Mouse (Mus musculus): Measurements from ENCODE around the gene Gm27021. TPM values are rescaled to one million over a fixed set of nuclear protein-coding genes. Genes with fewer than 3 reads are reported as not detected.
A peak's percentile ranks its signal among the peaks of the same experiment; 100 is the strongest.

Gm27021 gene
- polyA plus RNA-seq, 1 experiment from 2014 or later, result 1.9 TPM

DNA sequence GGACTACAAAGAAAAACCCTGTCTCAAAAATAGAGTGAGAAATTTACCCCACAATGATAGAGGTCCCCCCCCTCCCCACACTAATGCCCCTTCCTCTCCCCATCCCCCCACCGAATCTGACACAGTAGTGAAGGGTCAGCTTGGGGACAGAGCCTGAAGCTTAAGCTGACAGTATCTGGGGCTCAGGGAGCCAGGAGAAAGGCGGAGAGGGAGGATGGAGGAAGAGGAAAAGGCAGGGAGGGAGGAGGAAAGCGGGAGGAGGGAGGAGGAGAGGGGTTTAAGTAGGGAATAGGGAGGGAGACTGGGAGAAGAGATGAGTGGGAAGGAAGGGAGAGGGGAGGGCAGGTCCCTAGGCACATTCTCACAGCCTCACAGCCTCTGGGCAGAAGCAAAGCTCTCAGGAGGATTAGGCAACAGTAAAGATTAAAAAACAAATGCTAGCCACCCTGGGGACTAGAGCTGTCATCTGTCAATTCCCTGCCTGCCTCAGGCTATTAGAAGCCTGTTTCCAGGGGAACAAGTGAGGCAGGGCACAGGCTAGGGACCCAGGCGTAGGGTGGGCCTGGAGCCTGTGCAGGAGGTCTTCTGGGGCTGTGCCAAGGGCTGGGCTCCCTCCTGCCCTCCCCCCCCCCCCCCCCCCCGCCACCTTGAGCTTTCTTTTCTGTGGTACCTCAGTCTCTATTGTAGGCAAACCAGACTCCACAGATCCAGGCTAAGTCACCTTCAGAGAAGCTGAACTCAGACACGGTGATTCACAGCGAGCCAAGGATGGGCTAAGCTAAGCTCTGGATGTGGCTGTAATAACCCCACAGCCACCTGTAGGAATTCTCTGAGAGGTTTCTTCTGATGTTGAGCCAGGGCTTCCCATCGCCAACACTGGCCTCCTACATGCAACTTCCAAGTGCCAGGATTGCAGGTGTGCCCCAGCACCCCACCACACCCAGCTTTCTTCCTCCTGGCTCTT is 50.9 kb downstream of the Gm27021 start:
- Histone ChIP-seq H3K9me3 (ENCODE audit: control insufficient read depth) (no peaks in the 10 kb centered on the region), H3K4me2 (replicated peaks; ENCODE audit: low read depth) (no peak overlapping the region), H3K27ac (ENCODE audit: low read depth, low read length) (no peak overlapping the region), H3K9ac (ENCODE audit: low read depth, low read length) (no peak overlapping the region), H3K27me3 (replicated peaks; ENCODE audit: control insufficient read depth, insufficient read depth, low read length) (no peaks in the 10 kb centered on the region), H3K4me3 (ENCODE audit: low read depth, low read length) (no peak overlapping the region), H3K36me3 (ENCODE audit: control insufficient read depth, insufficient read depth) (no peaks in the 10 kb centered on the region), H3K4me1 (replicated peaks; ENCODE audit: control insufficient read depth, insufficient read depth, low read length) (no peaks in the 10 kb centered on the region)
- TF ChIP-seq CTCF (IDR thresholded peaks at IDR 0.05; ENCODE audit: low read depth), result no peak
- no peak for ATAC-seq
- 57% methylated on average over 7 of the region's 8 CpGs for WGBS

DNA sequence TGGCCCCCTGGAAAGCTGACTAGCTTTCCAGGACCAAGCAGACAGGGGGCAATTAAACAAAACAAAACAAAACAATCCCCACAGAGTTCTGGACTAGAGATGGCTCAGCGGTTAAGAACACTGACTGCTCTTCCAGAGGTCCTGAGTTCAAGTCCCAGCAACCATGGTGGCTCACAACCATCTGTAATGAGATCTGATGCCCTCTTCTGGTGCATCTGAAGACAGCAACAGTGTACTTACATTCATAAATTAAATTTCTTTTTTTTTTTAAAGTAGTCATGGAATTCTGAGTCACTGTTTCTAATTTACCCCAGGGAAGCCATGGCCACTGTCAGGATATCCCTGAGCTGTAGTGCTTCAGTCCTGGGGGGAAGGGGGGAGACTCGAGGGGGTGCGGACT is 53.4 kb downstream of the Gm27021 start:
- H3K27ac ChIP-seq (ENCODE audit: low read depth, low read length), result no peak overlapping the region
- 0 out of 2 replicates have a peak, but pooled peaks have one; percentile 16 for TF ChIP-seq CTCF (IDR thresholded peaks at IDR 0.05; ENCODE audit: low read depth)
- WGBS, result 92% methylated on average over 3 of the region's 3 CpGs

DNA sequence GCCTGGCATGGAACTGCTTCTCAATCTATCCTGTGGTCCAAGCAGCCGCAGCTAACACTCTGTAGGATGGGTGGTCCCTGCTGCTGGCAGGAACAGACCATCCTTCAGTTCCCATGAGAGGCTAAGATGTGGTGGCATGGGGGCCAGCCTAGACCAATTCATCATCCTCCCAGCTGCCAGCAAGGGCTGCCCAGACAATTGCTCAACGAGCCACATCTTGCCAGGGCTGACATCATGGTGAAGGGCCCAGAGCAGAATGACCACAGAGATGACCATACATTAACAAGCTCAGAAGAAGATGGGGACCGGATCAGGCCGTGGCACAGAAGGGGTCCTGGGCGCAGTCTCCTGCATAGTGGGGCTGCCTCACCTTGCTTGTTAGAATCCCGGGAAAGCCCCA is 57.1 kb downstream of the Gm27021 start:
- no peaks in the 10 kb centered on the region for H3K27me3 ChIP-seq (replicated peaks; ENCODE audit: control insufficient read depth, insufficient read depth, low read length)
- H3K4me1 ChIP-seq (replicated peaks; ENCODE audit: control insufficient read depth, insufficient read depth, low read length), result no peaks in the 10 kb centered on the region
- H3K36me3 ChIP-seq (ENCODE audit: control insufficient read depth, insufficient read depth), result no peaks in the 10 kb centered on the region
- H3K4me2 ChIP-seq (replicated peaks; ENCODE audit: low read depth), result no peak overlapping the region
- no peak overlapping the region for H3K27ac ChIP-seq (ENCODE audit: low read depth, low read length)
- ATAC-seq, result no peak
- no peak overlapping the region for H3K9ac ChIP-seq (ENCODE audit: low read depth, low read length)
- no peak for TF ChIP-seq CTCF (IDR thresholded peaks at IDR 0.05; ENCODE audit: low read depth)
- 81% methylated on average over 6 of the region's 6 CpGs for WGBS
- H3K9me3 ChIP-seq (ENCODE audit: control insufficient read depth), result no peaks in the 10 kb centered on the region
- H3K4me3 ChIP-seq (ENCODE audit: low read depth, low read length), result no peak overlapping the region

More for the DNA sequence above, 53.4 kb downstream of the Gm27021 start:
- H3K9ac ChIP-seq (ENCODE audit: low read depth, low read length), result no peak overlapping the region
- H3K4me1 ChIP-seq (replicated peaks; ENCODE audit: control insufficient read depth, insufficient read depth, low read length), result no peaks in the 10 kb centered on the region
- H3K36me3 ChIP-seq (ENCODE audit: control insufficient read depth, insufficient read depth), result no peaks in the 10 kb centered on the region
- H3K4me3 ChIP-seq (ENCODE audit: low read depth, low read length), result no peak overlapping the region
- H3K27me3 ChIP-seq (replicated peaks; ENCODE audit: control insufficient read depth, insufficient read depth, low read length), result no peaks in the 10 kb centered on the region
- no peaks in the 10 kb centered on the region for H3K9me3 ChIP-seq (ENCODE audit: control insufficient read depth)
- H3K4me2 ChIP-seq (replicated peaks; ENCODE audit: low read depth), result no peak overlapping the region
- ATAC-seq, result no peak

DNA sequence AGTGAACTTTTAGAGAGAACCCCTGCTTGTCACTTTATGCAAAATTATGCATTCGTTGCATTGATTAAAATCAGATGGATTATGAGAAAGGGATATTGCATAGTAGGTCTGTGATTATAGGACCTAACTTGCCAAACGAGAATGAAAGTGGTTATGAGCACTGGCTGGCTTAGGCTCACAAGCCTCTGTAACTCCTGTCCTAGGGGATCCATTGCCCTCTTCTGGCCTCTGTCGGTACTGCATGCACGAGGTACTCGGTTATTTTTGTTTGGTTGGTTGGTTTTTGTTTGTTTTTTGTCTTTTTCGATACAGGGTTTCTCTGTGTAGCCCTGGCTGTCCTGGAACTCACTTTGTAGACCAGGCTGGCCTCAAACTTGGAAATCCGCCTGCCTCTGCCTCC is 60.0 kb downstream of the Gm27021 start:
- Histone ChIP-seq H3K9me3 (ENCODE audit: control insufficient read depth) (no peaks in the 10 kb centered on the region), H3K9ac (ENCODE audit: low read depth, low read length) (no peak overlapping the region), H3K27ac (ENCODE audit: low read depth, low read length) (no peak overlapping the region), H3K4me1 (replicated peaks; ENCODE audit: control insufficient read depth, insufficient read depth, low read length) (no peaks in the 10 kb centered on the region), H3K4me3 (ENCODE audit: low read depth, low read length) (no peak overlapping the region), H3K36me3 (ENCODE audit: control insufficient read depth, insufficient read depth) (no peaks in the 10 kb centered on the region), H3K27me3 (replicated peaks; ENCODE audit: control insufficient read depth, insufficient read depth, low read length) (no peaks in the 10 kb centered on the region), H3K4me2 (replicated peaks; ENCODE audit: low read depth) (peak overlapping the region; percentile 21)
- peak; percentile 91 for TF ChIP-seq CTCF (IDR thresholded peaks at IDR 0.05; ENCODE audit: low read depth)
- ATAC-seq, result no peak
- WGBS, result 10% methylated on average over 7 of the region's 7 CpGs

DNA sequence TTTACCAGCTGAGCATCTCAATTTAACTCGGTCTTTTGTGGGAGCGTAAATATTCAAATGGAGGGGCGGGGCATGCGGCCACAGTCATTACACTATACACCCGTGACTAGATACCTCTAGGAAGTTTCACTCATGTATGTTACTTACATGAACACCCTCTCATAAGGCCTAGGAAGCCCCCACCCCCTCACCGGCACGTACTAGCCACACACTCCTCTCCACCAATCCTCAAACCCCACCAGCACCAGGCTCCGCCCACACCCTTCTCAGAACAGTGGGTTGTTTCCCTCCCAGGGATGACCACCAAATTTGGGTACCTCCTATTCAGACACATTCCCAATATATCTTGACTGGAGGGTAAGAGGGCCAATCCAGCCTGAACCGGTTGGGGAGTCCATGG is 60.4 kb downstream of the Gm27021 start:
- Histone ChIP-seq H3K9me3 (ENCODE audit: control insufficient read depth) (no peaks in the 10 kb centered on the region), H3K36me3 (ENCODE audit: control insufficient read depth, insufficient read depth) (no peaks in the 10 kb centered on the region), H3K4me3 (ENCODE audit: low read depth, low read length) (no peak overlapping the region), H3K27ac (ENCODE audit: low read depth, low read length) (no peak overlapping the region), H3K9ac (ENCODE audit: low read depth, low read length) (no peak overlapping the region), H3K4me1 (replicated peaks; ENCODE audit: control insufficient read depth, insufficient read depth, low read length) (no peaks in the 10 kb centered on the region), H3K27me3 (replicated peaks; ENCODE audit: control insufficient read depth, insufficient read depth, low read length) (no peaks in the 10 kb centered on the region), H3K4me2 (replicated peaks; ENCODE audit: low read depth) (peak overlapping the region; percentile 21; the same call in 1 of the 2 replicates)
- no peak for ATAC-seq
- 81% methylated on average over 9 of the region's 9 CpGs for WGBS
- TF ChIP-seq CTCF (IDR thresholded peaks at IDR 0.05; ENCODE audit: low read depth), result no peak

DNA sequence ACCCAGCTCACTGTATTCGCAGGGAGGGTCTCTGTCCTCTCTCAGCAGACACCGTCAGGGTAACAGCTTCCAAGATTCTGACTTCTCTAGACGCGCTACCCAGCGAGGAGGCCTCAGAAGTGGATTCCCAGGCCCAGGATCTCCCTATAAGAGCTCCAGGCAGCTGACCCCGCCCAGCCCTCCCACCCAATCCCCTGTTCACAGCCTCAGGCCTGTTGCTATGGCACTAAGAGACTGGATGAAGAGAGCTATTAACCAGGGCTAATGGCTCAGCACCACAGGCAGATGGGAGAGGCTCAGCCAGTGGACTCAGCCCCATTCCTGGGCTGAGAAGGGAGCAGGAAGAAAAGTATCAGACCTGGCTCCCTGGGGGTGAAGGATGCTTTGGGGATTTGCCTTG is 65.2 kb downstream of the Gm27021 start:
- 0 out of 2 replicates have a peak, but pooled peaks cover 5% of the 10 kb centered on the region for H3K27me3 ChIP-seq (replicated peaks; ENCODE audit: control insufficient read depth, insufficient read depth, low read length)
- WGBS, result 62% methylated on average over 6 of the region's 6 CpGs
- no peak overlapping the region for H3K4me3 ChIP-seq (ENCODE audit: low read depth, low read length)
- H3K4me1 ChIP-seq (replicated peaks; ENCODE audit: control insufficient read depth, insufficient read depth, low read length), result no peaks in the 10 kb centered on the region
- no peak overlapping the region for H3K27ac ChIP-seq (ENCODE audit: low read depth, low read length)
- H3K4me2 ChIP-seq (replicated peaks; ENCODE audit: low read depth), result no peak overlapping the region
- H3K36me3 ChIP-seq (ENCODE audit: control insufficient read depth, insufficient read depth), result no peaks in the 10 kb centered on the region
- H3K9ac ChIP-seq (ENCODE audit: low read depth, low read length), result no peak overlapping the region
- no peak for ATAC-seq
- no peaks in the 10 kb centered on the region for H3K9me3 ChIP-seq (ENCODE audit: control insufficient read depth)
- TF ChIP-seq CTCF (IDR thresholded peaks at IDR 0.05; ENCODE audit: low read depth), result no peak

Measured in intestine, postnatal 0 days (tissue).